15 mouse cellular contexts compared by ENCODE assay signal in genomic region chr1:106193487-106193886, GRCm38 (mm10).
"Had no signal": no experiment of that assay in that cellular context is flagged by ENCODE, and none has a peak within 500 bp of the region (broad histone marks: within the 10 kb centered on the region; RNA-seq: fewer than 3 reads in every experiment).

No protein-coding gene starts in this region.

- DNase-seq: kidney, adult 8-10 months; left cerebral cortex, postnatal 4 days; lung, embryonic 14.5 days; lung, postnatal 14 days; right cerebral cortex, adult 18-20 months; right cerebral cortex, postnatal 25 days; spleen, adult 18-20 months; thymus, adult 2 months; thymus, postnatal 25 days had no signal

- H3K36me3 ChIP-seq: limb, embryonic 13.5 days; liver, embryonic 12.5 days; midbrain, embryonic 15.5 days had no signal

- H3K4me3 ChIP-seq: limb, embryonic 13.5 days; liver, embryonic 12.5 days; megakaryocyte, embryonic 14.5 days; midbrain, embryonic 15.5 days had no signal

- H3K4me1 ChIP-seq: liver, embryonic 12.5 days had no signal

- H3K4me2 ChIP-seq: limb, embryonic 13.5 days; liver, embryonic 12.5 days; lung, embryonic 14.5 days; midbrain, embryonic 11.5 days; midbrain, embryonic 15.5 days had no signal

- H3K27ac ChIP-seq: limb, embryonic 13.5 days; liver, embryonic 12.5 days; macrophage; midbrain, embryonic 15.5 days had no signal

- H3K9me3 ChIP-seq: limb, embryonic 13.5 days; liver, embryonic 12.5 days; megakaryocyte, embryonic 14.5 days; midbrain, embryonic 15.5 days had no signal

- ATAC-seq: liver, embryonic 12.5 days; midbrain, embryonic 15.5 days had no signal

- H3K27me3 ChIP-seq: limb, embryonic 13.5 days; liver, embryonic 12.5 days; megakaryocyte, embryonic 14.5 days; midbrain, embryonic 15.5 days had no signal

- H3K9ac ChIP-seq: limb, embryonic 13.5 days; liver, embryonic 12.5 days; lung, embryonic 14.5 days; midbrain, embryonic 15.5 days had no signal
